Mouse (Mus musculus): Measurements from ENCODE around the gene Pcdh15. TPM values are rescaled to one million over a fixed set of nuclear protein-coding genes. Genes with fewer than 3 reads are reported as not detected.

Pcdh15 gene
- polyA plus RNA-seq, 1 experiment from 2014 or later = 0.53 TPM

DNA sequence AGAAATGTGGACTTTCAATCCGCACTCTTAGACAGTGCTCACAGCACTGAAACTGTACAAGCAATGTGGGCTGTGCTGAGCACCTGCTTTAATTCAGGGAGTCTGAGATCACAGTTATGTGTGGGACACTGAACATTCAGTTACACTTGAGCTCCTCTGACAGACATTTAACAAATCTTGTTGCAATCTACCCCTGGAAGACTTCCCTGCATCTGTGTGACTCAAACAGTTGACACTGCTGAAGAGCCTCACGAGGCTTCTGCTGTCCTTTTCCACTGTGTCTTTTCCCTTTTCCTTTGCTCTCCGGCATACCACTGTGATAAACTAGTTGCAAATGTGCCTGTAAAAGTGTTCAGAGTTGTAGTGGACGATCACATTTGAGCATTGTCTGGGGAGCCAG lies 793.1 kb downstream of the Pcdh15 start:
- no peaks in the 10 kb centered on the region for H3K9me3 ChIP-seq (ENCODE audit: control insufficient read depth, low read length)
- no peaks in the 10 kb centered on the region for H3K4me1 ChIP-seq (ENCODE audit: control insufficient read depth, insufficient read depth, low read length)
- H3K36me3 ChIP-seq (ENCODE audit: control insufficient read depth, insufficient read depth, low read length) = no peaks in the 10 kb centered on the region
- H3K27ac ChIP-seq (ENCODE audit: low read depth, low read length) = no peak overlapping the region
- 92% methylated on average over 4 of the region's 4 CpGs for WGBS
- no peaks in the 10 kb centered on the region for H3K27me3 ChIP-seq (ENCODE audit: control insufficient read depth, insufficient read depth, low read length)
- ATAC-seq (ENCODE audit: low FRiP score) (no peak), DNase-seq (ENCODE audit: low spot score, missing footprints) (no peak)
- no peak overlapping the region for H3K4me3 ChIP-seq (ENCODE audit: low read depth, low read length)
- H3K9ac ChIP-seq (ENCODE audit: low read length) = no peak overlapping the region
- H3K4me2 ChIP-seq = no peak overlapping the region

DNA sequence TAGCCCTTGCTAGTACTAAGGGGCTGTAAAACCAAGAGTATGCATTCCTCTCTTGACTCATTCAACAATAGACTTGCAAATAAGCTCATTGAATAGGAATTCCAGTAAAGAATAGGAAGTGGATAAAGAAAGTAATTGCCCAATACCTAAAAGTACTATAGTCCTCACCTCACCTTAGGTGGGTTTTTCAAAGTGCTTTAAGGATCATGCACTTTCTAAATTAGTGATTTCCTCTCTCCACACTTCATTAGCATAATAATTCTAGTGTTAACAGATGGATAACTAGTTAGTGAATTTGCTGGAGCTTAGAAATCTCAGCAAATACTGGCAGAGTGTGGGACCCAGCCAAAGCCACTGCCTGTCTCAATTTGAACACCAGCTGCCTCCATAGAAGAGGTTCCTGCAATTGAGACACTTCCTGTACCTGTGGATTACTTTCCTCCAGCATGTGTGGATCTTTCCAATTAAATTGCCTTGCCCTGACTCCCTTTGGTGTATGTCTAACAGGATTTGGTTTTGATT lies 797.0 kb downstream of the Pcdh15 start:
- no peak for DNase-seq (ENCODE audit: low spot score, missing footprints)
- no peak overlapping the region for H3K4me3 ChIP-seq (ENCODE audit: low read depth, low read length)
- no peaks in the 10 kb centered on the region for H3K9me3 ChIP-seq (ENCODE audit: control insufficient read depth, low read length)
- no peak overlapping the region for H3K9ac ChIP-seq (ENCODE audit: low read length)
- no peak overlapping the region for H3K27ac ChIP-seq (ENCODE audit: low read depth, low read length)
- H3K36me3 ChIP-seq (ENCODE audit: control insufficient read depth, insufficient read depth, low read length) = no peaks in the 10 kb centered on the region
- ATAC-seq (ENCODE audit: low FRiP score) = no peak
- no peaks in the 10 kb centered on the region for H3K4me1 ChIP-seq (ENCODE audit: control insufficient read depth, insufficient read depth, low read length)
- H3K4me2 ChIP-seq = no peak overlapping the region
- no peaks in the 10 kb centered on the region for H3K27me3 ChIP-seq (ENCODE audit: control insufficient read depth, insufficient read depth, low read length)

DNA sequence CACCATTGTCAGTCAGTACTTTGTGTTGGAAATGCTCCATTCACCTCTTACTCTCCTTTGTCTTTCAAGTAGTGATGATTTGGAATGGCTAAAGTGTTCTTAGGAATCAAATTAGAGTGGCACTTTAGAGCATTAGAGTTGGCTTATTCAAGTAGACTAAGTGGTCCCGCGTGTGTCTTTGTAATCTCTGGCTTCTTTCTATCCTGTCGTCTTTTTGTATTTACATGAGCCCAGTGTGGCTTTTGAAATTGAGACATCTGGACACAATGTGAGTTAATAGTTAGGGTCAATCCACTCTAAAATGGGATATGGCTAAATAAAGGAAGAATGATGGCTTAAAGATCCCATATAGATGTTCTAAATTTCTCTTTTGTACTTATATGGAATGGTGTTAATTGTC lies 800.0 kb downstream of the Pcdh15 start:
- H3K4me3 ChIP-seq (ENCODE audit: low read depth, low read length) = no peak overlapping the region
- H3K9me3 ChIP-seq (ENCODE audit: control insufficient read depth, low read length) = no peaks in the 10 kb centered on the region
- H3K4me2 ChIP-seq = no peak overlapping the region
- H3K36me3 ChIP-seq (ENCODE audit: control insufficient read depth, insufficient read depth, low read length) = no peaks in the 10 kb centered on the region
- no peak overlapping the region for H3K9ac ChIP-seq (ENCODE audit: low read length)
- no peaks in the 10 kb centered on the region for H3K27me3 ChIP-seq (ENCODE audit: control insufficient read depth, insufficient read depth, low read length)
- no peak overlapping the region for H3K27ac ChIP-seq (ENCODE audit: low read depth, low read length)
- H3K4me1 ChIP-seq (ENCODE audit: control insufficient read depth, insufficient read depth, low read length) = no peaks in the 10 kb centered on the region
- ATAC-seq (ENCODE audit: low FRiP score) (no peak), DNase-seq (ENCODE audit: low spot score, missing footprints) (no peak)
- WGBS = 57% methylated on average over 3 of the region's 3 CpGs

DNA sequence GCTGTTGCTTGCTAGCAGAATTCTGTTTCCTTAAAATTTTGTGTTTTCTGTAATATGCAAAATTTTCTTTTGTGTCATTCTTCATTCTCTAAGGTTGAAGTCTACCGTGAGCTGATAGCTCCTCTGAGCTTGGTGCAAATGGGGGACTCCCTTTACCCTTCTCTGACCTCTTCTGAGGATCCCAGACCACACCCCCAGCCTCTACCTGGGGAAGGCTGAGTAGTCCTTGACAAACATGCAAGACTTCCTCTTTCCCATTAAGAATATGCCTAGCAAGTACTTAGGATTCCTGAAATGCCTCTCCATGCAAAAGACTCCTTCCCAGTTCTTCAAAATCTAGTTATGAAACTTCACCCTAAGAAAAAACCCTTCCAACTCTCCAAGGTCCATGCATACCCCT lies 808.5 kb downstream of the Pcdh15 start:
- Histone ChIP-seq H3K27ac (ENCODE audit: low read depth, low read length) (no peak overlapping the region), H3K4me3 (ENCODE audit: low read depth, low read length) (no peak overlapping the region), H3K4me2 (no peak overlapping the region), H3K36me3 (ENCODE audit: control insufficient read depth, insufficient read depth, low read length) (no peaks in the 10 kb centered on the region), H3K27me3 (ENCODE audit: control insufficient read depth, insufficient read depth, low read length) (no peaks in the 10 kb centered on the region), H3K9me3 (ENCODE audit: control insufficient read depth, low read length) (no peaks in the 10 kb centered on the region), H3K9ac (ENCODE audit: low read length) (no peak overlapping the region), H3K4me1 (ENCODE audit: control insufficient read depth, insufficient read depth, low read length) (no peaks in the 10 kb centered on the region)
- DNase-seq (ENCODE audit: low spot score, missing footprints) (no peak), ATAC-seq (ENCODE audit: low FRiP score) (no peak)
- 68% methylated on average over 1 of the region's 1 CpGs for WGBS

DNA sequence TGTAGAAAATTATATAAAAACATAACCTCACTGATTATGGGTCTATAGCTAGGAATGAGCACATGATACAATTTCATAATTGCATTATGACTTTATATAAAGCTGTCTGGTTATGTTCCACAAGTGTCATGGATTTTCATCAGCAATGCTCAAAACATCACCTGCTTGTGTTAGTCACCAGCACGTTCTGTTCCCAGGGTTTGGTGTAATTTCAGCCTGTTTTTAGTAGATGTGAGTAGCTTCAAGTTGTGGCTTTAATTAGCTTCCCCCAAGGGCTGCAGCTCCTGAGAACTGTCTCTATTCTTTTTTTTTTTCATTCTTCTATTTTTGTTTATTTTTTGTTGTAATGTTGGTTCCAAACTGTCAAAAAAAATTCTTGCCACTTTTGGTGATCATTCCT lies 809.4 kb downstream of the Pcdh15 start:
- Histone ChIP-seq H3K27ac (ENCODE audit: low read depth, low read length) (no peak overlapping the region), H3K4me3 (ENCODE audit: low read depth, low read length) (no peak overlapping the region), H3K4me1 (ENCODE audit: control insufficient read depth, insufficient read depth, low read length) (no peaks in the 10 kb centered on the region), H3K9me3 (ENCODE audit: control insufficient read depth, low read length) (no peaks in the 10 kb centered on the region), H3K36me3 (ENCODE audit: control insufficient read depth, insufficient read depth, low read length) (no peaks in the 10 kb centered on the region), H3K4me2 (no peak overlapping the region), H3K27me3 (ENCODE audit: control insufficient read depth, insufficient read depth, low read length) (no peaks in the 10 kb centered on the region), H3K9ac (ENCODE audit: low read length) (no peak overlapping the region)
- 65% methylated on average over 1 of the region's 1 CpGs for WGBS
- no peak for ATAC-seq (ENCODE audit: low FRiP score)
- DNase-seq (ENCODE audit: low spot score, missing footprints) = no peak

DNA sequence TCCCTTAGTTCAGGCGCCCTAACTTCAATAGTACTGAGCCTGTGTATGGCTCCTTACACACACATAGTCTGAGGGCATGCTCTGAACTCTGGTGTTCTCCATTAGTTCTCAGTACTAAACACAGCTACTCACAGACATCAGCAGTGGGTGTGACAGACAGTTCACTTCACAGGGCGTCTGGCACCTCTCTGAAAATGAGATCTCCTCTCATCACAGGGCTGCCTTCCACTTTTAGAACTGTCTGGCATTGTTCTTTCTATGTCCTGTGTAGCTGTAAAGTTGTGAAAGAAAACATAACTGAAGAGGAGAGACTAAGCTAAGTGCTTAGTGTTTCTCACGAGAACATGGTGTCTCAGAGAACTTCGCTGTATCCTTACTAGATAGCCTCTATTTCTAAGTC lies 816.0 kb downstream of the Pcdh15 start:
- DNase-seq (ENCODE audit: low spot score, missing footprints) (no peak), ATAC-seq (ENCODE audit: low FRiP score) (no peak)
- no peak overlapping the region for H3K27ac ChIP-seq (ENCODE audit: low read depth, low read length)
- no peaks in the 10 kb centered on the region for H3K4me1 ChIP-seq (ENCODE audit: control insufficient read depth, insufficient read depth, low read length)
- no peak overlapping the region for H3K4me3 ChIP-seq (ENCODE audit: low read depth, low read length)
- no peaks in the 10 kb centered on the region for H3K27me3 ChIP-seq (ENCODE audit: control insufficient read depth, insufficient read depth, low read length)
- H3K9me3 ChIP-seq (ENCODE audit: control insufficient read depth, low read length) = no peaks in the 10 kb centered on the region
- no peaks in the 10 kb centered on the region for H3K36me3 ChIP-seq (ENCODE audit: control insufficient read depth, insufficient read depth, low read length)
- no peak overlapping the region for H3K9ac ChIP-seq (ENCODE audit: low read length)
- WGBS = 89% methylated on average over 4 of the region's 4 CpGs
- H3K4me2 ChIP-seq = no peak overlapping the region

DNA sequence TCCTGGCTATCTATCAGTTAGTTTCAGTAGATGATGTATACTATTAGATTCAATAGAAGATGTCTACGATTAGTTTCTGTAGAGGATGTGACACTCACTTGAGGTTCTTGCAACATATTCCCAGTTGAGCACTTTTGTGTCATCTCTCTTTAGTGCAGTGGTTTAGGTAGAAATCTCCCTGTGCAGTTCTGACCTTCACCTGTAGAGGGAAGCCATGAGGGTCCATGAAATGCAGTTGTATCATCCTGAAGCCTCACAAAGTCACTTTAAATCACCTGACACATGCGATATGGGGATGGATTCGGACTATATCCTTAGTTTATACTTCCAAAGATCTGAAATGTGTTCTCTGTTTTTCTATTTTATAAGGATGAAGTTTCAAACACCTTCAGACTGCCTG lies 822.4 kb downstream of the Pcdh15 start:
- no peak overlapping the region for H3K4me3 ChIP-seq (ENCODE audit: low read depth, low read length)
- 67% methylated on average over 3 of the region's 3 CpGs for WGBS
- ATAC-seq (ENCODE audit: low FRiP score) = no peak
- H3K4me2 ChIP-seq = no peak overlapping the region
- DNase-seq (ENCODE audit: low spot score, missing footprints) = no peak
- no peaks in the 10 kb centered on the region for H3K27me3 ChIP-seq (ENCODE audit: control insufficient read depth, insufficient read depth, low read length)
- no peaks in the 10 kb centered on the region for H3K4me1 ChIP-seq (ENCODE audit: control insufficient read depth, insufficient read depth, low read length)
- no peak overlapping the region for H3K9ac ChIP-seq (ENCODE audit: low read length)
- H3K9me3 ChIP-seq (ENCODE audit: control insufficient read depth, low read length) = no peaks in the 10 kb centered on the region
- no peak overlapping the region for H3K27ac ChIP-seq (ENCODE audit: low read depth, low read length)
- no peaks in the 10 kb centered on the region for H3K36me3 ChIP-seq (ENCODE audit: control insufficient read depth, insufficient read depth, low read length)

DNA sequence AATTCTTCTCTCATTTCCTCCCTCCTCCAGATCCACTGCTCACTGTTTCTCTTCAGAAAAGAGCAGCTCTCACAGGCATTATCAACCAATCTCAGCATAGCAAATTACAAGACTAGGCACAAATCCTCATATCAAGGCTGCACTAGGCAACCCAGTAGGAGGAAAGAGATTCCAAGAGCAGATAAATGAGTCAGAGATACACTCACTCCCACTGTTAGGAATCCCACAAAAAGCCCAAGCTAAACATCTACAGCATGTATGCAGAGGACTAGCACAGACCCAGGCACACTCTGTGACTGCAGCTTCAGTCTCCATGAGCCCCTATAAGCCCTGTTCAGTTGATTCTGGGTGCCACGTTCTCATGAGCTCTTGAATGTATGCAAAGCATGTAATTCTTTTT lies 829.5 kb downstream of the Pcdh15 start:
- Histone ChIP-seq H3K9ac (ENCODE audit: low read length) (no peak overlapping the region), H3K27ac (ENCODE audit: low read depth, low read length) (no peak overlapping the region), H3K9me3 (ENCODE audit: control insufficient read depth, low read length) (no peaks in the 10 kb centered on the region), H3K4me2 (no peak overlapping the region), H3K4me3 (ENCODE audit: low read depth, low read length) (no peak overlapping the region), H3K36me3 (ENCODE audit: control insufficient read depth, insufficient read depth, low read length) (no peaks in the 10 kb centered on the region), H3K27me3 (ENCODE audit: control insufficient read depth, insufficient read depth, low read length) (no peaks in the 10 kb centered on the region), H3K4me1 (ENCODE audit: control insufficient read depth, insufficient read depth, low read length) (no peaks in the 10 kb centered on the region)
- no peak for DNase-seq (ENCODE audit: low spot score, missing footprints)
- no peak for ATAC-seq (ENCODE audit: low FRiP score)
- 50% methylated on average over 1 of the region's 1 CpGs for WGBS

DNA sequence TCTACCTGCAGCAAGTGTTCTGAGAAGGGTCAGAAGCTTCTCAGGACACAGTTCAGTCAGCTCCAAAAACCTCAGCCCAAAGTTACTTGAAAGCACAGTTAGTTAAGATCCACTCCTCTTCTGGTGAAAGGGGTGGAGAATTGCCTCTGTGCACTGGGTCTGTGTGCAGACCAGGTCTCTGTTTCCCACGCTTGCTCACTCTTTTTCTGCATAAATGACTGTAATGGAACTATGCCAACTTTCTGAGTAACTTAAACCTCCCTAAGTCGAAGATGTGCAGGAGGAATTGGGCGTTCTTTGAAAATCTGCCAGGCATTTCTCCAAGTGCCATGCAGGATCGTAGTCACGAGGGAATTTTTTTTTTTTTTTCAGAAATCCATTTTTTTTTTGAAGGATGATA lies 830.6 kb downstream of the Pcdh15 start:
- Histone ChIP-seq H3K36me3 (ENCODE audit: control insufficient read depth, insufficient read depth, low read length) (no peaks in the 10 kb centered on the region), H3K9me3 (ENCODE audit: control insufficient read depth, low read length) (no peaks in the 10 kb centered on the region), H3K4me1 (ENCODE audit: control insufficient read depth, insufficient read depth, low read length) (no peaks in the 10 kb centered on the region), H3K4me2 (no peak overlapping the region), H3K27ac (ENCODE audit: low read depth, low read length) (no peak overlapping the region), H3K4me3 (ENCODE audit: low read depth, low read length) (no peak overlapping the region), H3K27me3 (ENCODE audit: control insufficient read depth, insufficient read depth, low read length) (no peaks in the 10 kb centered on the region), H3K9ac (ENCODE audit: low read length) (no peak overlapping the region)
- 90% methylated on average over 5 of the region's 5 CpGs for WGBS
- DNase-seq (ENCODE audit: low spot score, missing footprints) (no peak), ATAC-seq (ENCODE audit: low FRiP score) (no peak)

DNA sequence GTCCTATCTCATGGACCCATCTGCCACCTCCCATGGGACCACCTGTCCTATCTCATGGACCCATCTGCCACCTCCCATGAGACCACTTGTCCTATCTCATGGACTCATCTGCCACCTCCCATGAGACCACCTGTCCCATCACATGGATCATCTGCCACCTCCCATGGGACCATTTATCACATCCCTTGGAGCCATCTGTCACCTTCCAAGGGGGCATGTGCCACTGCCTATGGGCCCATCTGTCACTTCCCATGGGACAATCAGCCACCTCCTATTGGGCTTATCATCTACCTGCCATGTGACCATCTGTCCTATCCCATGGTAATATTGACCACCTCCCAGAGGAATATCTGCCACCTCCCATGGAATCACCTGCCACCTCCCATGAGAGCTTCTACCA lies 832.0 kb downstream of the Pcdh15 start:
- peak; percentile 44; the same call in 1 of the 2 replicates for ATAC-seq (ENCODE audit: low FRiP score)
- Histone ChIP-seq H3K4me2 (no peak overlapping the region), H3K9me3 (ENCODE audit: control insufficient read depth, low read length) (no peaks in the 10 kb centered on the region), H3K27me3 (ENCODE audit: control insufficient read depth, insufficient read depth, low read length) (no peaks in the 10 kb centered on the region), H3K4me3 (ENCODE audit: low read depth, low read length) (no peak overlapping the region), H3K9ac (ENCODE audit: low read length) (no peak overlapping the region), H3K27ac (ENCODE audit: low read depth, low read length) (no peak overlapping the region), H3K4me1 (ENCODE audit: control insufficient read depth, insufficient read depth, low read length) (no peaks in the 10 kb centered on the region), H3K36me3 (ENCODE audit: control insufficient read depth, insufficient read depth, low read length) (no peaks in the 10 kb centered on the region)
- no peak for DNase-seq (ENCODE audit: low spot score, missing footprints)

Measured in midbrain, embryonic 11.5 days (tissue).